Mouse (Mus musculus) adrenal gland, postnatal 10 days (tissue): ENCODE data around the gene 4921504E06Rik. TPM values are rescaled to one million over a fixed set of nuclear protein-coding genes. Genes with fewer than 3 reads are reported as not detected.

ENCODE experiments used
- DNase-seq: peaks from one replicate; pipeline ENCODE4 v3.0.0; 2021; ENCODE audit warnings: mixed read lengths
- total RNA-seq, 2 experiments: library from RNA; stranded (reverse); gene quantifications; 2 replicates each; pipeline ENCODE4 v1.2.3; 2021

Gene 4921504E06Rik
- total RNA-seq, 2 experiments from 2014 or later: not detected

DNA sequence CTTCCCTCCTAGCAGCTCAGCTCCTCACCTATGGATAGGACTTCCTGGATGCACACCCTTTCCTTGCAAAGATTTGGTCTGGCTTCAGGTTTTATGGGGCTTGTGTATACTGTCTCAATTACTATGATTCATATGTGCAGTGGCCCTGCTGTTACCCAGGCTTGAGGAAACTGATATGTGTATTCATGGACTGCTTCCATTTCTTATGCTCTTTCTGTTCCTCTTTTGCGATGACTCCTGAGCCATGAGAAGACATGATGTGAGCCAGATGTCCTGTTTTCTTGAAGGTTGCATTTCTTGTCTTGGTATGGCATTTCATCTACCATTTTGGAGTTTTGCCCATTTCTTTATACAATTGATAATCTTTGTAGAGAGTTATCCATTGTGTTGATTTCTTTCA is 48.0 kb downstream of the 4921504E06Rik start:
- no peak for DNase-seq

DNA sequence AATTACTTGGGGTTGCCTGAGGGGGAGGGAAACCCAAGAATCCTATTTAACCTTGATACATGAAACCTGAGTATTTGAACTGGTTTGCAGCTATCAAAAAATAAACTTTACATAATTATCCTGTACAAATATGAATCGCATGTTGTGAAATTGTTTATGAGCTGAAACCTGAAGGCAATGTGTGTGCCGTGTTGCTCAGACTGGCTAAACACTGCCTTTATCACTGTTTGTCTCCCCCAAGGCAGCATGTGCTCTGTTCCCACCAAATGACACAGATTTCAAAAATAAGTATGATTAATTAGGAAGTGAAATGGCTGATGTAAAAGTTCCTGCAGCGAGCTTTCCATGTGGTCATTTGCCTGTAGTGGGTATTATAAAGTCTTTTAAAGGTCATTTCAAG is 63.5 kb downstream of the 4921504E06Rik start:
- no peak for DNase-seq

DNA sequence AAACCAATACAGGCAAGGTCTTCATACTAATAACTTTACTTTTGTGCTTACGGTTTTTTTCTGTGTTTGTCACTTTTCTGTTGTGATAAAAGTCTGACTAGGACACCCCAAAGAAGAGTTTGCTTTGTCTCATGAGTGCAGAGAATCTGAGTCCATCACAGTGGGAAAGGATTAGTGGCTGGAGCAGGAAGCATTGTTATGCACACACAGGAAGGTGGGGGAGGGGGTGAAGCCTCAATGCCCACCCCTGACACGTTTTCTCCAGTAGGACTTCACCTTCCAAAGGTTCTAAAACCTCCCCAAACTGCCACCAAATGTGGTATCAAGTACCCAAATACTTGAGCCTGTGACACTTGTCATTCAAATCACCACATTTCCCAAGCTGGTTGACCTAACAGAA is 91.8 kb downstream of the 4921504E06Rik start:
- DNase-seq: no peak

DNA sequence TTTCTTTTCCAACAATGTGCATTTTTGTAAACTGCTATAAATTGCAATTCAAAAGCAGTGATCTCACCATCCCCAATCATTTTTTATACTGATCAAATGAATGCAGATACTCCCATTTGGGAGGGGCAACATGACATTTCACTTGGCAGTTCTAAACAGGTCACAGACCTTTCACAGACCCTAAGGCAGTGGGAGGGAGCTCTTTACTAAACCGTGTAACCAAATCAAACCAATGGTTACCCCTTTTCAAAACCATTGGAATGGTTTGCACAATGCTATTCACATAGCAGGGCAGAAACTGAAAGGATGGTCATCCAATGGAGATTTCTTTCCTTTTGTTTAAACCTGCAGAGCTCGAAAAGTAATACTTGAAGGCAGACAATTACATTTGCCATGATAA is 94.9 kb downstream of the 4921504E06Rik start:
- DNase-seq: no peak

DNA sequence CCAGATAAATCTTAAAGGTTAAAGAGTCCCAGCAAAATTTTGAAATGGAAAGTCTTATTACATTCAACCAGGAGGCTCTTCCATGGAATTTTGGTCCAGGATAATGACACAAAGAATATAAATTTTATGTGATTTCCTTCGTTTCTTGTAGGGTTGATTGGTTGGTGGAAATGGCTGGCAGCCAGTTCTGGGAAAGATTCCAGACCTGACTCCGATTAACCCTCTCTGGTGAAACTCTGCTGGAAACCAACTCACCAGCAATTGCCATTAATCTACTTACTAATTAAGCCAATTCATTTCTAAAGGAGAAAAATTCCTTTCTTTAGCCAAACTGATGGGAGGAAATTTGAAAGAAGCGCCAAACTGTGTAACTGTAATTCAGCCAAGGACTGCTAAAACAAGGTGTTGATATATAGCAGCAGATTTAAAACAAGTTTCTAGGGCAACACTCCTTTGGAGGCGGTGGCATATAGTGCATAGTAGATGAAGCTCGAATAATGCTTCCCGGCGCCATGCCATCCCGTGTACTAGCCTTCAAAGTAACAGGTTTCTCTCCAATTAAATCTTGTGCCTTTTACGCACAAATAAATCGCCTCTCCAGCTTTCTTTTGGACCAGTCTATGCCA is 97.7 kb downstream of the 4921504E06Rik start:
- no peak for DNase-seq

DNA sequence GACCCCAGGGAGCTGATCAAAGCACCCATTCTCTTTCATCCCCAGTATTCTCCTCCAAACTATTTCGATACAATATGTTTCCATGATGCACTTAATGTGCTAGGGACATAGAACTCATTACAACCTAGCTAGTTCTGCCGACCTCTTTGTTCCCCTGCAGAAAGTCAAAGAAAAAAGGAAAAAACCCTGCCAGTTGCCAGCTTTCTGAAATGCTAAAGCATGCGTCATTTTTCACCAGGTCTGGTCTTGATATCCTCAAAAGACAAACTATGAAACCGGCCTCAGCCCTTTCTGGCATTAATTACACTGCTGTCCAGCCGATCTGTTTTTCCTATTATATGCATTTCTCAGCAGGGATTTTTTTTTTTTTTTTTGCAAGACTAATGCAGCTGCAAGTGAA is 98.5 kb downstream of the 4921504E06Rik start:
- no peak for DNase-seq

DNA sequence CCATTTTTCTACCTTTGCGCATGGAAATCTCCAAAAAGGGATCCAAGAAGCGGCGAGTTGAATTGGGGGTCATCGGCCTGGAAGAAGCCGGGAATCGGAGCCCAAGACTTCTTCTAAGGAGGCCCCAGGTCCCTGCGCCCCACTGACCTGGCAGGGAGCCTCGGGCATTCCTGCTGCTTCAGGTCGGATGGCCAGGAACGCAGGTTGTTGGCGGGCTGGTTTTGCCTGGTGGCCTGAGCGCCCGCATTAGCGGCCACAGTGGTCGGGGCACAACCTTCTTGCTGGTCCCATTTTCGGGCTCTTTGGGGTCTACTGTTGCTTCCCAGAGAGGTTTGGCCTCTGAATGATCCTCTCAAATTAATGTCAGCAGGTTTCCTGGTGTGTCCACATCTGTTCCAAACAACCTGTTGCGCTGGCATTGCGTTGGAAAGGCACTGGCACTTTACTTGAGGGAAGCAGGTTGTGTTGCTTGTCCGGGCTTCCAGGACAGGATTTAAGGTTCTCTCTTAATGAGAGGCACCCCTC is 101.1 kb downstream of the 4921504E06Rik start:
- no peak for DNase-seq

DNA sequence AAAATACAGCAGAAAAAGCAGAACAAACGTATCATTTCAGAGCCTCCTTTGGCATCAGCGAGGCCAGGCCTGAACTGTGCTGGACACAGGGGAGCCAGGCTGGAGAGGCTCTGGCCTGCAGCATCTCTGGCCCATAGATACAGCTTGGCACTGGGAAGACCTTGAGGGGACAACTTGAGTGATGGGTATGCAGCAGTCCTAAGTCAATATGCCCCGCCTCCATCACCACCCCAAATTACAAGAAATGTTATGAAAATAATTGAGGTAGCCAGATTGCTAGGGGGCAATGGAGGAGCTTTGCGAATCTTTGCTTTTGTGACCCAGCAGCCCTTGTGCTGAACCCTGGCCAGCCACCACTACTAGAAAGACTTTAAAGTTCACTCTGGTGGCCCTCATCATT is 104.4 kb downstream of the 4921504E06Rik start:
- DNase-seq: no peak

DNA sequence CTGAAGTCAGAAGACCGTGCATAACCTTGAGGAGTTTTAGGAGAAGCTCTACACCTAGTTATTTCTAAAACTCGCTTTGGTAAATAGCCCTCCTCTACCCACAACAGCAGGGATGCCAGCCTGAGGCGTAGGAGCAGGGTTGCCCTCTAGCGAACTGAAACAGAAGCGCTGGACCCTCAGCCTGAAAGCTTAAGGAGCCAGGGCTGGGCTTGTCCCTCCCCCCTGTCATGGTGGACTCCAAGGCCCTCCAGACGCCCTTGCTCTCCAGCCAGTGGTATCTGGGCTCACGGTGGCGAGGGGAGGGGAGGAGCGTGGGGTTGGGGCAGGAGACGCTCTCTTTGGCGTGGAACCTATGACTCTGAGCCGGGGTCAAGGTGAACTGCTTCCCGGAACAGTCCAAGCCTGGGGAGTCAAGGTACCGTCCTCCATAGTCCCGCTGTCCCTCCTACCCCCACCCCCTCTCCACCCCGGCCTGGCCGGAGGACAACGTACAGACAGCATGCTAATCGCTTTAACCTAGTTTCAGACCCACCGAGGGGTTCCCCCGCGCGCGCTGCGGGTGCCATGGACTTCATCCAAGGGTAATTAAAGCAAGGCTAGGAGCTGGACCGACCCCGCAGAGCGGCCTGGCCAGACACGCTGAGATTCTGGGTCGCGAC is 105.5 kb downstream of the 4921504E06Rik start:
- DNase-seq: peak; percentile 8

DNA sequence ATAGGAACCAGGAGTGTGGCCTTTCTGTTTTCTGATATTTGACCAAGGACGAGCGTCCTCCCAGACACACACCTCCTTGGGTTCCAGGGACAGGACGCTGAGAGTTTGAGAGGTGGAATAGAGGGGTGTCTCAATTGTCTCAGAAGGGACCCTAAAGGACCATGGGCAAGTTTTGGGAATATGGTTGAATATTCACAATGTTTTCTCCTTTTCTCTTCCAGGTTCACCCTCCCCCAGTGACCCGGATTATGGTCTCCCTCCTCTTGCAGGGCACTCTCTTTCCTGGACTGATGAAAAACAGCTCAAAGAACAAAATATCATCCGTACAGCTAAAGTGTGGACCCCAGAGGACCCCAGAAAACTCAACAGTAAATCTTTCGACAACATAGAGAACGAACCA is 107.0 kb downstream of the 4921504E06Rik start:
- DNase-seq: no peak

DNA sequence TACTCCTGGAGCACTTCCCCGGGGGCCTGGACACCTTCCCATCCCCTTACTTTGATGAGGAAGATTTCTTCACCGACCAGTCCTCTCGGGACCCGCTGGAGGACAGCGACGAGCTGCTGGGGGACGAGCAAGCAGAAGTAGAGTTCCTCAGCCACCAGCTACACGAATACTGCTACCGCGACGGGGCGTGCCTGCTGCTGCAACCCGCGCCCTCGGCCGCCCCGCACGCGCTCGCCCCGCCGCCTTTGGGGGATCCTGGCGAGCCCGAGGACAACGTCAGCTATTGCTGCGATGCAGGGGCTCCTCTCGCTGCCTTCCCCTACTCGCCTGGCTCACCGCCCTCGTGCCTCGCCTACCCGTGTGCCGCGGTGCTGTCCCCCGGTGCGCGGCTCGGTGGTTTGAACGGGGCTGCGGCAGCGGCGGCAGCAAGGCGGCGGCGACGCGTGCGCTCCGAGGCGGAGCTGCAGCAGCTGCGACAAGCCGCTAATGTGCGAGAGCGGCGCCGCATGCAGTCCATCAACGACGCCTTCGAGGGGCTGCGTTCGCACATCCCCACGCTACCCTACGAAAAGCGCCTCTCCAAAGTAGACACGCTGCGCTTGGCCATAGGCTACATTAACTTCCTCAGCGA is 107.7 kb downstream of the 4921504E06Rik start:
- DNase-seq: no peak

DNA sequence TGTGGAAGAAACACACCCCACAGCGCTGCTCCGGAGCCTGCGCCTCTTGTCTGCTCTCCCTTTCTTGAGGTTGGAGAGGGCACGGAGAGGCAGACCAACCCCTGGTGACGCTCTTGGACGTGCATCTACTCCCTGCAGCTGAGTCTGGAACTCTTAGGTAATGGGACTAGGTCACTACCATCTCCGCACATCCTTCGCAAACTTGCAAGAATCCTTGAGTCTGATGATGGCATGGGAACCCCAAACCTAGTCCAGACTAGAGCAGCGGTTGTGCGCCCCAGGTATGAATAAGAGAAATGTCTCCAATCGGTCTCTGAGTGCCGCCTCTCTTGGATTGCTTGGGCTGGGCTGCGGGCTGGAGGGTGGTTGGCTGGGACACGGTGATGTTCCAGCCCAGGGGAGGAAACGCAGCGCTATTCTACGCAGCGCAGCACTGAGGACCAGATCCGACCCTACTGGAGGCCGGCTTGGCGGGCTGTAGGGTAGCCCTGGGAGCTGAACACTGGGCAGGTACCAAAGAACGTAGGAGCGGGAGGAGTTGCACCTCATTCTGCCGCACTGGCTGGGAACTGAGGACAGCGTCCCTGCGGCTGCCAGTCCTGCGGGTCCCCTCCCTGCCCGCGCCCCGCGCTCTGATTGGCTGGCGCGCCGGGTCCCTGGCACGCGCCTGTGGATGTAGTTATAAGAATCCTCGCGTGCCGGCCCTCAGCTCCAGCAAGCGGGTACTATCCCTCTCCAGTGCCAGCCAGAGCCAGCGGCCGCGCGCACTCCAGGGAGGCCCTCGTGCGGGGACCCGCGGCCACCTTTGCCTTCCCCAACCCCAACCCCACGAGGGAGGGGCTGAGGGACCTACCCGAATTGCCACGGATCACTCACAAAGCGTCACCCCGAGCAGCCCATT is 108.5 kb downstream of the 4921504E06Rik start, which contains the start of gene Ptf1a:
Gene Ptf1a, plus strand, starts transcription at position 733 of the 901 bp plus-strand sequence.
- DNase-seq: no peak

DNA sequence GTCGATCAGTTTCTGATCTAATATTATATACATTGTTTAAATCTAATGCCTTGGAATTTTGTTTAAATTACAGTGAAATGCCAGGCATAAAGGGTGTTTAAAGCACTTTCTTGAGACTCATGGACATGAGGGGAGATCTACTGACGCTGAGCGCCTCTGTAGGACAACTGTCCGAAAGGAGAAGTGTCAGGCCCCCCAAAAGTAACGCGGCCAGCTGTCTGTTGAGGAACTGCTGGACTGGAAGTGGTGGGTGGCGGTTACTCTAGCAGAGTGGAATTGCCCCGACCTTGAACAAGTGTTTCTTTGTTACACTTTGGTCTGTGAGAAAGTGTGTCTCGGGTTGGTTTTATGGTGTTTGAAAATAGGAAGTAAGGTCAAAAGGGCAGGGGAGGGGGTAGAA is 109.4 kb downstream of the 4921504E06Rik start:
- no peak for DNase-seq

DNA sequence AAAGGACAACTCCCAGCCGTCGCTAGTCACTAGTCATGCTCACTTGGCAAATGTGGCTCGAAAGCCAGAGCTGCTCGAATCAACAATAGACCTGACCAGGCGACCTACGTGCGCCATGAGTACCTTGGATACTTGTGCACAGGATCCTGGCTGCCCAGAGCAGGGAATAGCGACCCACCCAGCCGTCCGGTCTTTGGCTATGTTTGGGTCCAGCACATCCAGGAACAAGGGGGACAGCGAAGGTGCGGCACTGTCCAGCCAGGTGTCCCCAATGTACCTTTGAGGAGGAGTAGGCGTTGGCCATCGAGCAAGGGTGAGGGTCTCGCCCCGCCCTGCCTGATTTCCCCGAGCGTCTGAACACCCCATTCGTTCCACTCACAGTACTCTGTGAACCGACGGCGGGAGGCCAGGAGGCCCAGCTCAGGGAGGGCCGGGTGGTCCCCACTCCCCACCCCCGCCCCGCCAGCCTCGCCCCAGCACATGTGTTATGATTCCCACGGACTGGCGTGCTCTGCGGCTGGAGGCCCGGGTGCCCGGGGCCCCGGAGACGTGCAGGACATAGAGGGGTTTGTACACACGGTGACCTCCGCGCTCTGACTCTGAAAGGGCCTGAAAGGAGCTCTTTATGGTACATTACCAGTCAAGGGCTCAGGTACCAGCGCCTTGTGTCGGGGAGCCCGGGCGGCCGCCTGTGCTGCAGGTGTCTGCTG is 121.9 kb downstream of the 4921504E06Rik start:
- DNase-seq: no peak

DNA sequence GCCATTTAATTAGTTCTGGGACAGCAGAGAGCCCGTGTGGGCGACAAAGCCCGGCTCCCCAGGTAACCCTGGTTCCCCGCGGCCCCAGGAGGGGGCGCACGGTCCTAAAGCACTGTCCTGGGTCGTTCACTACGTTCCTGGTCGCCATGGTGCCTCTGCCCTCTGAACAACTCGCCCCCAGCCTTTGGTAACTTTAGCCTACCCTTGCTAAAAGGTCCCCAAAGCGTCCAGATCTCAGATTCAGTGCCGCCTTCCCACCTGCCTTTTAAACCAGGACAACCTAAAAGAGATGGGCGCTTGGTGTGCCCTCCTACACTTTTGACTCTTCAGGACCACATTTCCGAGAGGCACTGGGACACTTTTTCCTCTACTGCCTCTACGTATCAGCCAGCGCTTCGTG is 122.5 kb downstream of the 4921504E06Rik start:
- DNase-seq: peak; percentile 12

DNA sequence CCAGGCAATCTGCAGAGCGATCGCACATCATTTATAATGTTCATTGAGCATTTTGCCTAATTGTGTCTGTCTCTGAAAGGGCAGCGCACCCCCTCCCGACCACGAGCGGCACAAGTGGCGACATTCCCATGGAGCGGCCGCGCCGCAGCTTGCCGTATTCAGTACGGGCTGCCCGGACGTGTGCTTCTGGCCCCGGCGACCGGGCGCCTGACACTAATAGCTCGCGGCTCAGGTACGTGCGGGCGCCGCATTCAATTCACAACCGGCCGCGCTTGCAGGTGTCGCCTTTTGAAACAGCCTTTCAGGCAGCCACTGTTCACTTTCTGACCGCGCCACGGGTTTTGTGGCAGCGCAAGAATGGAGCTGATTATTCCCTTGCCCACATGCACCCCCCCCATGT is 123.0 kb downstream of the 4921504E06Rik start:
- no peak for DNase-seq

DNA sequence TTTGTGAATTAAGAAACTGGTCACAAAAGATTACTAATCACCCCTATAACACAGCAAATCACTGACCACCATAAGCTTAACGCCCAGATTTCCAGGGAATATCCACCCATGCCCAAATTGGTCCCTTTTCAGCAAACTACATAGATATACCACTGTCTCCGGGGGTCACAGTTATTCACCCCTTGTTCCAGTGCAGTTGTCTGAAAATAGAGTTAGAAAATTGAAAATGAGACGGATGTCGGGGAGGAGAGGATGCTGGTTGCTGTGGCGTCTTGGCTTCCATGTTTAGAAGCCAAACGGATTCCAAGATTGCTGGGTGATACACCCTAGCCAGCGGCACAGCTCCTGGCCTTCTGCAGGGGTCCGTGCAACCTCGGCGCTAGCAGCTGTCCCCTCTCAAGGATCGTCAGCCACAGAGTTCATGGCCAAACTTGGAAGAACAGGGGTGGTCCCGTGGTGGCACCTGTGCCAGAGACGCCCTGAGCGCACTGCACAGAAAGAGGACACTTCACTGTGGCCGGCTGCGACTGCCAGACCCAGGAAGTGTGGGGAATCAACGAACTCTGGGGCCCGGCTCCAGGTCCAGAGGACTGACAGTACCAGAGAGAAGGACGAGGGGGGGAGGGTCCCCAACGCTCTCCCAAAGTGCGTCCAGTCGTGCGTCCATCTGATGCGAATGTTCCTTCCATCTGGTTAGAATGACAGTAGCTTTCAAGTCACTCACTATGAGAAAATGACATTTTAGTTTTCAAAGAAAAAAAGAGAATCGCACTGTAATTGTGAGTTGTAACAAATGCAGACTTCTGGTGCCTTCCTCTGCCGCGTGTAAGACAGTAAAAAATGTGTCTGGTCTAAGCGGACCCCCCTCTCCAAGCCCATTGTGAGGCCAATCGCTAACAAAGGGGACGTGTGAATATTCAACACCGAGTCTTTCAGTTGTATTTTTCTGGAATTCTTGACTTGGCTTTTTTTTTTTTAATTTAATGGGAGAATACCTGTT is 123.7 kb downstream of the 4921504E06Rik start:
- no peak for DNase-seq

DNA sequence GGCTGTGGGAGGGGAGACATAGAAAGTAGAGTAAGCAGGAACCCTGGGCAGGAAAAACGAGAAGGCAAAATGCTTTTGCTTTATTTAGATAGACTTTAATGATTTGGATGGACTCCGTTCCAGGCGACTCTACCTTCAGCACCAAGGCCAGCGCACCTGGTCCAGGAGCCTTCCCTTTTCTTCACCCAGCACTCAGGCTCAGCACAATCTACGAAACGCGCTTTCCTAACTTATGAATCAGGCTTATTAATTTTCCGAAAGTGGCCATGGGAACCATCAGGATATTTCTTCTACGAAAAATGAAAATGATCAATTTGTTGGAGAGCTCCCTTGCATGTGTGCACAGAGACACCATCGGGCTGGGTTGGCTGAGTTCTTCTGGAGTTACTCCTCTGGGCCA is 124.7 kb downstream of the 4921504E06Rik start:
- DNase-seq: peak; percentile 80

DNA sequence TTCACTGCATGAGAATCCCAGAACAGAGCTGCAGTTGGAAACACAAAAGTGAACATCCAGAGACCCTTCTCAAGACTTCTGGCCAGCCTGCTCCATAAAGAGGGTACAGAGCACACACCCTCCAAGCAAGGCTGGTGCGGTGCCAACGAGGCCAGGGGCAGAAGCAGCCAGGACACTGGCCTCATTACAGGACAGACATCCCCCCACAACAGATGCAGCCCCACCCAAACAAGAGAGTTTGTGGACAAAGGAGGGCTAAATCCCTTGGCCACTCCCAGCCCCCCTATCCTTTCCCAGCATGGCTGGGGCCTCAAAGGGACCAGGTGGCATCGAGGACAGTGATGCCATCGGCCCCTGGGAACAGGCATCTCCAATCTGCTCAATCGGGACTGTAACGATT is 130.6 kb downstream of the 4921504E06Rik start:
- DNase-seq: no peak

DNA sequence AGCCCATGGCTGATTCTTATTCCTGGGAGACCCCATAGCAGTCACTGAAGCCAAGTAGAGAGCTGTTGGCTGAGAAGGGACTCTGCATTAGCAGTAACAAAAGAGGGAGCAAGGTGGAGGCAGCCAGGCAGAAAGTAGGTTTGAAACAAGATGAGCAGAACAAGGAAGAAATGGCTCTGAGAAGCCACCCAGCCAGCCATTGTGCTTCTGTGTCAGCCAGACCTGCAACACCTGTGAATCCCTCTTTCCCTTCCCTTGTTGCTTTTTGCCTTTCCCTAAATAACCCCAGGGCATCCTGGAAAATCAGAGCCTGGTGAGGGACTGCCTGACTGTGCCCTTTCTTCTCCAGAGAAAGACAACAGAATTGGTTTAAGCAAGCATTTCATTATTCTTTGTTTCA is 131.5 kb downstream of the 4921504E06Rik start:
- no peak for DNase-seq
